Mouse (Mus musculus): ENCODE results near the gene Nsg1. TPM values are rescaled to one million over a fixed set of nuclear protein-coding genes. Genes with fewer than 3 reads are reported as not detected.
A peak's percentile ranks its signal among the peaks of the same experiment; 100 is the strongest.

Nsg1 gene
- 10 to 100 TPM; 16.4 to 19.0 TPM for total RNA-seq (2021)

DNA sequence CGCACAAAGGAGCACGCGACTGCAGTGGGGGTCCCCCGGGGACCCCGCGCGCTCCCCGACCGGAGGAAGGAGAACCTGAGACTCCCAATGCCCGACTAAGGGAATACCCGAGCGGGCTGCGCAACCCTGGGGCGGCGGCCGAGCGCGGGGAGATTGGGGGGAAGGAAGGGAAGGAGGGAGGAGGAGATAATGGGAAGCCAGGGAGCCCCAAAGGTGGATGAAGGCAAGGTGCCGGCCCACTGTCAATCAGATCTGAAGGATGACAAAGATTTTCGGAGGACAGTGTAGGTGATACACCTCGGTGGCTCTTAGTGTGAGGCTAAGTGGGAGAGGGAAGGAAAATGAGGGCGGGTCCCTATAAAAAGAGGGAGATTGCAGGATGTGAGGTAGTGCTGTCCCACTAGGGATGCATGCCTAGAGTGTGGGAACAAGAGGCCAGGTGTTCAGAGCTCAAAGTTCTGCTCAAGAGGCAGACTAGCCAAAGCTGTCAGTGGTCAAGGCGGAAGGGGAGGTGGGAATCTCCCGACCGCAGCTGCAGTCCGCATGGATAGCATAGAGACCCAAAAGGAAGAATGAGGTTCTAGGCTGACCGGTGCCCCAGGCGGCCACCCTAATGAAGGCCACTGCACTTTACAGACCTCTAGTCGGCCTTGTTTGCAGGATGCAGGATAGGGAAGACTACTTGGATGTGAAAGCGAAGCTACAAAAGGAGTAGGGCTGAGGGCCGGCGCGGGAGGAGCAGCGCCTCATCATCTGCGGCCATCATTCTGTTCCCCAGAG lies at the start of gene Nsg1:
Gene Nsg1, minus strand, starts transcription at position 274 of the 780 bp plus-strand sequence.
- intact Hi-C loops (cut with DNase I) = no loop called here
- DNase-seq = no peak

DNA sequence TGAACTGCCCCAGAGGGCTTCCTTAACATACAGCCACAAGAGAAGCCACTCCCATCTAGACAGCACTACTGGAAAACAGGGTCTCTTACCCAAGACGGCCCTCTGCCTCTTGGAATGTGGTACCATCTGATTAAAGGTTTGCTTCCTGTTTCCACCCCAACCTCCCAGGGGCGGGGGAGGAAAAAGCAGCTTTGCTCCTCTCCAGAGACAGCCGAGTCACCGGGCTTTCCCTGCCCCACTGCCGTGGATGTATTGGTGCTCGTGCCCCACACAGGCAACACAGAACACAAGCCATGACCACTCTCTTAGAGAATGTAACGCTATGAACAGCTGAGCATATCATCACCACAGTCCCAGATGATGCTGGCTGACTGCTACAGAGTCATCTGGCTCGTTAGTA lies 49.3 kb upstream of the Nsg1 start:
- intact Hi-C loops (cut with DNase I) = no loop called here
- no peak for DNase-seq

- DNase-seq = no peak
- intact Hi-C loops (cut with DNase I) = no loop called here
Observed at GRCm38 (mm10) chr5:38205303-38205726, 45.6 kb upstream of the Nsg1 start.

DNA sequence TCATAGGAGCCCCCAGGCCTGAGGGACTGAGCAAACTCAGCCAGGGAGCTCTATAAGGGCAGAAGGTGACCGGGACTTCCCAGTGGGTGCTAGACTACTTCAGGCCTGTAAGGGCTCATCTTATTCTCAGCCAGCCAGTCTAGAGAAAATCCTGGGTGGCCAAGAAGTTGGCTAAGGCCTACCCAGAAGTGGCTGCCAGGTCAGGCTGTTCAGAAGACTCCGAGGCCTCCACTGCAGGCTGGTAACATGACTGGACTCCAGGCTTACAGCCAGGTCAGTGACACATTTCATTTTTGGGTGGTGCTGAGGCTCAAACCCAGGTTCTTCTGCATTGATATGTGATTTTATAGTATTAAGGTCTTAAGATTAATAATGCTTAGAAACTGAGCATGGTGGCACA lies 40.0 kb upstream of the Nsg1 start:
- intact Hi-C loops (cut with DNase I) = loop anchor here (5.0 to 10.0 kb wide), 2 partner anchors 382 to 905 kb away; no protein-coding TSS in a partner anchor
- DNase-seq = no peak

DNA sequence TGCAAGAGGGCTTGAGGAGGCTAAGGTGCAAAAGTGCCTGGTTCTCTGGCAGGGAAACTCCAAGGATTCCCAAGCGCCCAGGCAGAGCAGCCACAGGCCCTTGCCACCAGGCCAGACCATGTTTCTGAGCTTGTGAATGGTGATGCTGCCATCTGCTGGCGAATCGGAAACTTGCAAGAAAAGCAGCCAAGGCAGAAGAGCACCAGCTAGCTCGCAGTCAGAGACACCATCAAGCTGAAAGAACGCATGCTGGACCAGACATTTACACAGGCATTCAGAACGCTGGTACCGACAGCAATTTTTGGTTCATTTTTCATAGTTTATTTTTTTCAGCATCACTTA lies 37.7 kb upstream of the Nsg1 start:
- peak; percentile 86 to 92 for DNase-seq
- intact Hi-C loops (cut with DNase I) = loop anchor here (5.0 to 10.0 kb wide), 2 partner anchors 380 to 903 kb away; no protein-coding TSS in a partner anchor

DNA sequence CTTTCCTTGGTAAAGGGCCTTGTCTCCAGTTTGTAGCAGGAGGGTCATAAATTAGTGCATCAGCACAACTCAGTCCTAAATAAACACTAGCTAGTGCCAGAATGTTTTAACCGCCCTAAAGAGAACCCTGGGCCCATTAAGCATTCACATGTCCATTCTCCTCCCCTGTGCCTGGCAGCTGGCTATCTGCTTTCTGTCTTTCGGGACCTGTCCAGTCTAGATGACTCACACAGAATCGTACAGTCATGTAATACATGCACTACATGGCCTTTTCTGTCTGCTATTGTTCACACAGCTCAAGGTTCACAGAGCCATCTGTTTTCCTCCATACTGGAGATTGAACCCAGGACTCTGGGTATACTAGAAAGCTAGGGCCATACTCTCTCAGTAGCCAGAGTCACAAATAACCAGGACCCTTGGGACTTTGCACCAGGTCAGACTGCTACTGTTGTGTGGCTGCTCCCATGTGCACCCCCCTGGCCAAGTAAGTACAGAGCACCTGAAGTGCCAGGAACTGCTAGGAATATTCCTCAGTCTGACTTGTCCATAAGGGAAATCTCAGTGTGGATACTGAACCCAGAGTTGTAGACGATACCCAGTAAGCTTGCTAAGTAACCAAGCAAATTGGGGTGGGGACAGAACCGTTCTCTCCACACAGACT lies 37.2 kb upstream of the Nsg1 start:
- intact Hi-C loops (cut with DNase I) = loop anchor here (5.0 to 10.0 kb wide), 2 partner anchors 380 to 902 kb away; no protein-coding TSS in a partner anchor
- DNase-seq = no peak

DNA sequence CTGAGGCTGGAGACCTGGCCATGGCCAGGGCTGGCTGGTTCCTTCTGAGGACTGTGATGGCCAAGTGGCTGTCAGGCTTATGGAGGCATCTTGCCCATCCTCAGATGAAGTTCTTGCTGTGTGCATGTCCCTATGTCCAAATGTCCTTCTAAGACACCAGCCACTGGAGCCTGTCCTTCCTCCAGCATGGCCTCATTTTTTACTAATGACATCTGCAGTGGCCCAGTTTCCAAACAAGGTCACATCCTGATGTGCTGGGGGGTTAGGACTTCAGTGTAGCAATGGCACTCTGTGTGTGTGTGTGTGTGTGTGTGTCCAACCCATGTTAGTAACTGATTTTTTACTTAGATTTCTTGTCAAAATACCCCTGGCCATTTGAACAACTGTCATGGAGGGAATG lies 36.2 kb upstream of the Nsg1 start:
- no peak for DNase-seq
- intact Hi-C loops (cut with DNase I) = loop anchor here (5.0 to 10.0 kb wide), 2 partner anchors 379 to 901 kb away; no protein-coding TSS in a partner anchor

- intact Hi-C loops (cut with DNase I) = loop anchor here (5.0 to 10.0 kb wide), 2 partner anchors 378 to 900 kb away; no protein-coding TSS in a partner anchor
- no peak for DNase-seq
Observed at GRCm38 (mm10) chr5:38194946-38195345, 35.2 kb upstream of the Nsg1 start.

- intact Hi-C loops (cut with DNase I) = loop anchor here (10.0 kb wide), 1 partner anchor 896 kb away; no protein-coding TSS in a partner anchor
- no peak for DNase-seq
Observed at GRCm38 (mm10) chr5:38190907-38191306, 31.2 kb upstream of the Nsg1 start.

GRCm38 (mm10) chr5:38187006-38187405 lies 27.3 kb upstream of the Nsg1 start:
- DNase-seq = no peak
- intact Hi-C loops (cut with DNase I) = no loop called here

GRCm38 (mm10) chr5:38184688-38185285 lies 25.1 kb upstream of the Nsg1 start:
- no peak for DNase-seq
- intact Hi-C loops (cut with DNase I) = no loop called here

DNA sequence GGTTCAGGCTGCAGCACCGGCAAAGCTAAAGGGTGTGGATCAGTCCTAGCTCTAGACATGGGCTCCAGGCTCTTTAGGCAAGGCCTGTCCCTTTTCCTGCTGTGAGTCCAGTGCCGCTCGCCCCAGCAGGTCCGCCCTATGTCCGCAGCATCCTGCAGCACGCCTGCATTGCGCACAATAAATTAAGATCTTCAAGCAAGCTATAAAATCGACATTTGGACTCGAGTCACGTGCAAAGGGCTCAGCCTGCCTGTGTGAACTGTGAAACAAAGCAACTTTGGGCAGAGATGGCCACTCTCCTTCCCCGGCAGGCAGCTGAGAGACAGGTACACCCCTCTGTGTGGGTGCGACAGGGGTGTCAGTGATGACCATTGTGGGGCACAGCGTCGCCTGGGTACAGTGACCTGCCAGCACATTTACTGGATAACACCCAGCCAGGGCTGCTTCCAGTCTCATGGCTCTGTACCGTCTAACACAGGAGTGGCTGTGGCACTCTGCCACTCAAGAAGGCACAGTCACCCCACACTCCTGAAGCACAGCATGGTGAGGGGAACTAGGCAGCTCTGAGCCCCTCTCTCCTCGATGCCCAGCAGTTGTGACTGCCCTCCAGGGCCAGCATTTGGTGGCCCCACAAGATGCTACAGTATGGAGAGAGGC lies 14.7 kb upstream of the Nsg1 start:
- intact Hi-C loops (cut with DNase I) = no loop called here
- DNase-seq = no peak

DNA sequence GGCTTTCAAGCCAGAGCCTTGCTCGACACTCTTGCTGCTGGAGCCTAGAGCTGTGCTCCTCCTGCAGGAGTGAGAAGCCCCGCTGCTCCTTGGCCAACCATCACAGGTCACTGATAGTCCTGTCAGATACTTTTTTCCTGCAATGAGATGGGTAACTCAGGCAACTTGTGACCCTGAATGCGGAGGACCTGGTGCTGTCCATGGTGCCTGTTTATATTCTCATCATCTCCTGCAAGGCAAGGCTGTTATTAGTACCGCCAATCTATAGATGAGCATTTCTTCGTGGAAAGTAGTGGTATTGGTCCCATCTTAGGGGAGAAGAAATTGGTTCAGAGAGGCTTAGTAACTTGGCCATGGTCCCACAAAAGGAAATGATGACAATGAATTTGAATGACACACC lies 14.1 kb upstream of the Nsg1 start:
- no peak for DNase-seq
- intact Hi-C loops (cut with DNase I) = no loop called here

- intact Hi-C loops (cut with DNase I) = no loop called here
- DNase-seq = no peak
Observed at GRCm38 (mm10) chr5:38168497-38168896, 8.8 kb upstream of the Nsg1 start.

DNA sequence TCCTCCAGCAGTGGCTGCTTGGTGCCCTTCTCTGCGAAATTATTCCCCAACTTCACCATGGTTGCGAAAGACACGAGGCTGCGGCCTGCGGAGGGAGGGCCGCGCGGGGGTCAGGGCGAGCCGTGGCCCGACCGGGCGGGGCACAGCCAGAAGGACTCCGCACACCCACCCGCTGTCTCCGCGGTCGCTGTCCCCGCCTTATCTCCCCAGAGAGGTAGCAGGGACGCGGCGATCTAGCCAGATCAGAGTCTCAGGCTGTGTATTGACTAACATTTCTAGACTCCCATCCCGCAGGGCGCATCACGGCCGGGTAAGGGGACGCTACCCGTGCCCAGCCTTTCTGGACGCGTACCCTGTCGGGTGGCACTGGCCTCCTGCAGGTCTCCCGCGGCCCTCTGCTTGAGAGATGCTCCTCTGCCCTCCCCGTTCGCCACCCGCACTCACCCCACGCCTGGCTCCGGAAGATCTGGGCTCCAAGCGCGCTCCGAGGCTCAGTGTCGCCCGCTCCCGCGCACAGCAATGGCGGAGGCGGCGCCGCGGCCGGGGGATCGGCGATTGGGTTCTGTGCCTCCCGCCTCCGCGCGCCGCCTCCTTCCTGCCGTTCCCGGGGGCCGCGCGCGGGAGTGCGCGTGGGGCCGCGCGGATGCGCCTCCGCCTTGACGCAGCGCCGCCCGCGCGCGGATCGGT lies 617 bp downstream of the Nsg1 start:
- intact Hi-C loops (cut with DNase I) = no loop called here
- DNase-seq = peak; percentile 58 to 61

DNA sequence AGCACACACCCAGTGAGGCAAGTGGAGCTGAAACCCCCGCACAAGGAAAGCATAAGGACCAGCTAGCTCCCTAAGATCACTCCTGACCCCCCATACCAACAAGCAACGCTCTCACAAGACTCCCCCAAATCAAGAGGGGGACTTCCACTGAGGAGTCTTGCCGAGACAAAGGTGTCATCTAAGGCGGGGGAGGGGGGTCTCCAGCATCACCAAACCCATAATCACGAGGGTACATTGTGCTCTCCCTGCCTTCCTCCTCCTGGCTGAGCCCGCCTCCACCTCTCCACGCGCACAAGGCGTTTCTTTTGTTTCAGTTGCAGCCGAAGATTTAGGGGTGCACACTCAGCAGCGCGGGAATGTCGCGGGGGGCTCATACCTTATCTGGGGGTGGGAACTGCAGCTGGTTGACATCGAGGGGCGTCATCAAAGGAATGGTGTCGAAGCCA lies 1.2 kb downstream of the Nsg1 start:
- no peak for DNase-seq
- intact Hi-C loops (cut with DNase I) = no loop called here

DNA sequence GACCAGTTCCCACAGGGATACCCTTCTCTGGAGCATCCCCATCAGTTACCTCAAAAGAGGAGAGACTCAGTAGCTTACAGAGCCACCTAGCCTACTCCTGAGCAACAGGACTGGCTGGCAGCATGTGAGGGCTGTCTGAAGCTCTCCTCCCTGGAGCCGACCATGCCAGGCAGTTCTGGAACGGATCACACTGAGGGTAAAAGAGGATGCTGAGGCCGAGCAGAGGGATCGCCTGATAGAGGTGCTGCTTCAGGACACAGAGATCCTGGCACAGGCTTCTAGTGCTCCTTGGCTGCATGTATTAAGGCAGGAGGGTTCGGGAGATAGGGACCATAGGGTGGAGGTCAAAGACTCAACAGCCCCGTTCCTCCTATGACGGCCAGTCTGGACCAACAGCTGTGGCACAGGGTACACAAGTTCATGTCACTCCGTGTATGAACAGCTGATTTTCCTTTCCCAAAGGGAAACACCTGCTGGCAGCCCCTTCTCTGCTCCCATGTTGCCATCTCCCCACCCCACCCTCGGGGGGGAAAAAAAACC lies 2.2 kb downstream of the Nsg1 start:
- intact Hi-C loops (cut with DNase I) = no loop called here
- no peak for DNase-seq

GRCm38 (mm10) chr5:38153636-38154035 lies 6.1 kb downstream of the Nsg1 start:
- intact Hi-C loops (cut with DNase I) = no loop called here
- DNase-seq = no peak

DNA sequence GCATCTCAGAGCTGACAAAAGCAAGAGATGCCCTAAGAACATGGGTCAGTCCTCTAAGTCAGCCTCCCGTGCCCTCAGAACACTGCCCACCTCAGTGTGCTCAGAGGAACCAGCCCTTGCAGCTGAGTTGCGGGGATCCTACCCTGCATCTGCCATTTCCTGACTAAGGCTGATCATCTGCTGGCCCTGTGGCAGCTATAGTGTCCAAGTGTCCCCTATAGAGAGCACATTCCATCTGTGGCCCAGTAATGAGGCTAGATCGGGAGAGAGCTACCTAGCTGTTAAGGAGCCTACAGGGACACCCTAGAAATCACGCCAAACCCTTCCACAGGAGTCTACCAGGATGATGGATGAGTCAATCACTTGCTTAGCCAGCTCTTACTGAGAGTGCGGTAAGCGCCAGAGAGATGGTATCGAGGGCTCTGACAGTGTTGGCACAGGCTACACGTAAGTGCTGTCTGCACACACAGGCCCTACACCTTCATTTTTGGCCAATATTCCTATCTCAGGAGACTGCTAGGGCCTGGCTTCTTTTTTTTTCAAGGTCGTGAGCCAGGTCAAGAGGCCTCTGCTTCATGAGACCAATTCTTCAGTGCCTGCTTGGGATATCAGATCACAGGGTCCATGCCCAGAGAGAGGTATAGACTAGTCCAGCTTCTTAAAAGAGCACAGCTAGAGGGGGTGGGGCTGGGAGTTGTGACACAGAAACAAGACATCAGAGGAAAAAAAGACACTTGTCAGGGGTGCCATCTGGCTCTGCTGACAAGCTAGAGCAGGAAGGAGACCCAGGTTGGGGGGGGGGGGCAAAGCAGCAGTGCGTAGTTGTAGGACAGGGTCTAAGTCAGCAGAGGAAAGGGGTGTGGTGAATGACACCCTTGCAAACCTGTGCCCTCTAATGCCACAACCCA lies 7.3 kb downstream of the Nsg1 start:
- intact Hi-C loops (cut with DNase I) = no loop called here
- DNase-seq = no peak

Measured in heart, postnatal 10 days (tissue).